In genomic region chr19:44474158-44474557, GRCm38 (mm10) we compare ENCODE assay signal across 8 mouse cellular contexts. TPM values are rescaled to one million over a fixed set of nuclear protein-coding genes. Genes with fewer than 3 reads are reported as not detected.
A peak's percentile ranks its signal among the peaks of the same experiment; 100 is the strongest.
DNase-seq lines count a peak whose midpoint lies in the region; ATAC-seq lines count a peak whose summit lies in the region.

No protein-coding gene starts in this region.

- H3K36me3 ChIP-seq in forebrain, embryonic 11.5 days (ENCODE audit: control insufficient read depth, insufficient read depth, low read length): no peaks in the 10 kb centered on the region
- no peaks in the 10 kb centered on the region for H3K36me3 ChIP-seq in forebrain, embryonic 15.5 days

- no peak overlapping the region for H3K27ac ChIP-seq in forebrain, embryonic 11.5 days (ENCODE audit: low read depth, low read length)
- H3K27ac ChIP-seq in forebrain, embryonic 15.5 days (replicated peaks): no peak overlapping the region

- no peak for ATAC-seq in forebrain, embryonic 11.5 days (replicated peaks; ENCODE audit: low FRiP score)
- no peak for ATAC-seq in forebrain, embryonic 15.5 days (replicated peaks)
- peak; percentile 81 for ATAC-seq in megakaryocyte, adult 5-6 weeks (ENCODE audit: poor library complexity, severe bottlenecking)

- H3K4me2 ChIP-seq in forebrain, embryonic 11.5 days (ENCODE audit: low read depth, low read length, severe bottlenecking): no peak overlapping the region
- H3K4me2 ChIP-seq in forebrain, embryonic 15.5 days (replicated peaks): no peak overlapping the region

- H3K9ac ChIP-seq in forebrain, embryonic 11.5 days (ENCODE audit: low read length): no peak overlapping the region
- no peak overlapping the region for H3K9ac ChIP-seq in forebrain, embryonic 15.5 days (replicated peaks)

- H3K27me3 ChIP-seq in forebrain, embryonic 11.5 days (ENCODE audit: control insufficient read depth, insufficient read depth, low read length): 0 out of 2 replicates have a peak, but pooled peaks cover 2% of the 10 kb centered on the region
- no peaks in the 10 kb centered on the region for H3K27me3 ChIP-seq in forebrain, embryonic 15.5 days

- peak; percentile 92 for DNase-seq in forebrain, embryonic 11.5 days (ENCODE audit: low spot score)
- peak; percentile 92 for DNase-seq in adrenal gland, postnatal 10 days
- peak; percentile 87 for DNase-seq in embryo, embryonic 11 days
- DNase-seq in heart, postnatal 10 days: peak; percentile 84 to 91
- DNase-seq in layer of hippocampus, postnatal 36 days: peak; percentile 48 to 61
- DNase-seq in spleen, adult 18-20 months: peak; percentile 57 to 79

- WGBS in forebrain, embryonic 11.5 days: 3% methylated on average over 10 of the region's 10 CpGs
- WGBS in forebrain, embryonic 15.5 days: 2% methylated on average over 10 of the region's 10 CpGs

- H3K4me1 ChIP-seq in forebrain, embryonic 11.5 days (replicated peaks; ENCODE audit: control insufficient read depth, insufficient read depth, low read length): no peaks in the 10 kb centered on the region
- no peaks in the 10 kb centered on the region for H3K4me1 ChIP-seq in forebrain, embryonic 15.5 days

- intact Hi-C loops in heart, postnatal 10 days (cut with DNase I): loop anchor here (5.0 kb wide), 2 partner anchors 68 to 102 kb away; no protein-coding TSS in a partner anchor

- H3K4me3 ChIP-seq in forebrain, embryonic 11.5 days (ENCODE audit: low read depth, low read length): no peak overlapping the region
- H3K4me3 ChIP-seq in forebrain, embryonic 15.5 days: no peak overlapping the region

- H3K9me3 ChIP-seq in forebrain, embryonic 11.5 days (ENCODE audit: control insufficient read depth, low read length): no peaks in the 10 kb centered on the region
- no peaks in the 10 kb centered on the region for H3K9me3 ChIP-seq in forebrain, embryonic 15.5 days

RNA-seq across cellular contexts. Expression of gene Wnt8b, which starts 19.1 kb away (rescaled TPM):
- 60.2 and 63.5 TPM in 2 replicates for polyA plus RNA-seq in forebrain, embryonic 11.5 days (2014; fragmentation: Nextera tagmentation; extraction: Ambion mirVana)
- polyA plus RNA-seq in forebrain, embryonic 15.5 days (2015; fragmentation: Nextera tagmentation; extraction: Ambion mirVana): 3.0 and 4.6 TPM in 2 replicates
- total RNA-seq in adrenal gland, postnatal 10 days (2021): under 1 TPM in 1 of 2 experiments, not detected in 1; 0.09 TPM
- not detected for total RNA-seq in heart, postnatal 10 days (2021)
- total RNA-seq in layer of hippocampus, postnatal 36 days (2021): not detected
- total RNA-seq in megakaryocyte, adult 5-6 weeks (2015): not detected in 2 replicates
- total RNA-seq in megakaryocyte, adult 5-6 weeks (2017): 0.07 TPM in 1 of 2 replicates, not detected in the other
